Mouse (Mus musculus): Measurements from ENCODE around the gene Tmc5.

DNA sequence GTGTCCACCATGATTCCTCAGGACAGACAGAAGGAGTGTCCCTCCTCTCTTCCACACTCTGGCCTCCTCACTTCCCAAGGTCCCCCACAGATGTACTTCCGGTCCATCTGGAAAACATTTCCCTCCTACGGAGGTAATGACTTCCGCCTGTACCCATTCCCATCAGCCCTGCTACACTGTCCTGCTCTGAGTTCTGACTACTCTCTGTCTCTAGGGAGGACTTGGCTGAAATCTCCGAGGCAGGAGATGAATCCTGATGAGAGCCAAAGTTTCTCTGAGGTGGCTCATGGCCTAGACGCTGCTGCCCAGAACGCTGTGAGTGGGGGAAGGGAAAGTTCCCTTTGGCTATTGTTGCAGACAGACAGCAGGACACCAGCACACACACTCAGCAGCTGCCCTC is 5.0 kb upstream of the Tmc5 start:
- TF ChIP-seq POLR2A (IDR thresholded peaks at IDR 0.05; ENCODE audit: borderline replicate concordance, low read depth, low read length) (no peak), CTCF (IDR thresholded peaks at IDR 0.05; ENCODE audit: low read depth, low read length) (no peak)
